Mouse (Mus musculus) cerebral cortex, adult 2 months (tissue): Measurements from ENCODE around the gene Doc2g.

Source experiments
- WGBS: fragments of 180-500 bp; shearing (Covaris S2); methylation state at CpG from one replicate; pipeline ENCODE4 v1.1.7; 2018; 5-methylcytosine and 5-hydroxymethylcytosine counted together

The Doc2g gene

DNA sequence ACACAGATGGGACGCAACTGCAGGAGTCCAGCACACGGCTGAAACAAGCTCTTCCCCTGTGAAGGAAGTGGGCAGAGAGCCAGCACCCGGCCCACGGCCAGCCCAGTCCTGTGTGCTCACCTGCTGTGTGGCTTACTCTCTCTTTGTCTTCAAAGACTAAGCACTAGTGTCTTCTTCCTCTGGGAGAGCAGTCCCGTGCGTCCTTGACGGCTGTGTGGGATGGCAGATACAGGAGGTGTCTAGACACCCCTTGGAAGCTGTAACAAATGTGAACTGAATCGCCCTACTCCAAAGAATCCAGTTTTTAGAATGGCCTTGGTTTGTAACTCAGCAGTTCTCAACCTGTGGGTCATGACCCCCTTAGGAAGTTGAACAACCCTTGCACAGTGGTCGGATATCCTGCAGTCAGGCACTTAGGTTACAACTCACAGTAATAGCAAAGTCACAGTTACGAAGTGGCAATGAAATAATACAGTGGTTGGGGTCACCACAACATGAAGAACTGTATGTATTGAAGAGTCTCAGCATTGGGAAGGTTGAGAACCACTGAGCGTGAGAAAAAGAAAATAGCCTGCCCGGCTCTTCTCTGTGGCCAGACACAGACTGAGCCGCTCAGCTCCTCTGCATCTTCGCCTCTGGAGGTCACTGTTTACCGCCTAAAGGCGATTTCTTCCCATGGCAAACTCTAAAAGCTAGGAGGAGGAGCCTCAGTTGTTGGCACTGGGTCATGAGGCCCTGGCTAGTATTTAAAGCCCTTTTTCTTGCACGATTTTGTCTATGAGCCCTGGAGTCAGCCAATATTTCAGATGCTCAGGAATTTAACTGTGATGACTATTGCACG lies 15.8 kb downstream of the Doc2g start:
- 20% methylated on average over 18 of the region's 18 CpGs for WGBS

DNA sequence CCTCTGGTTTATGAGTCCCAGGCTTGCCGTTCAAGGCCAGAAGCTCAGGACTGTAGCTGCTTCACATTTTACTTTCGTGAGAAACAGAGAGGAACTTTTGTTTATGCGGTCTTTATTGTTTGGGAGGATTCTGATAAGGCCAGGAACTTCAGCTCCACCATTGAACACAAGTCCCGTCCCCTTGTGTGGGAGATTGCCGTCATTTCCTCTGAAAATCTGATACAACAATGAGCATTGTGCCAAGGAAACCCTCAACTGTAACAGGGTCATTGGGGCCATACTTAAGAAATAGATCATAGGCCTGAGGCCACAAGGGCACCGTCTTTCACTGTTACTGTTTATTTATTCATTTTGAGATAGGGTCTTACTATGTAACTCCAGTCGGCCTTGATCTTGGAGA lies 20.1 kb downstream of the Doc2g start:
- WGBS, result 81% methylated on average over 7 of the region's 7 CpGs

DNA sequence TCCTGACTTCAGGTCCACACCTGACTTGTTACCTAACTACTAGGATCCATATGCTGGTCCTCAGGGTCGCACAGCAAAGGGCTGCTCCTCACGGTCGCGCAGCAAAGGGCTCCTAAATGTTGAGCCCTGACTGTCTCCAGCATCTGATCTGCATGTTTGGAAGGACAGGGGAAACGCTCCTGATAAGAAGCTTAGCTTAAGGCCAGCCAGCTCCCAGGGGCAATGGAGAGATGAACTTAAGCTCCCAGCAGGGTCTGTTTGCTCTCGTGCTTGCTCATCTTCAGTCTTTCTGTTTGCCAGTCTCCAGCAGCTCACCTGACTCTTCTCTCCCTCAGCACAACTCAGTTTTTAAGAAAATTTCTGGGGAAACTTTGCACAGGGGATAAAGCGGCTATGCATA lies 29.6 kb downstream of the Doc2g start:
- WGBS, result 79% methylated on average over 7 of the region's 7 CpGs

DNA sequence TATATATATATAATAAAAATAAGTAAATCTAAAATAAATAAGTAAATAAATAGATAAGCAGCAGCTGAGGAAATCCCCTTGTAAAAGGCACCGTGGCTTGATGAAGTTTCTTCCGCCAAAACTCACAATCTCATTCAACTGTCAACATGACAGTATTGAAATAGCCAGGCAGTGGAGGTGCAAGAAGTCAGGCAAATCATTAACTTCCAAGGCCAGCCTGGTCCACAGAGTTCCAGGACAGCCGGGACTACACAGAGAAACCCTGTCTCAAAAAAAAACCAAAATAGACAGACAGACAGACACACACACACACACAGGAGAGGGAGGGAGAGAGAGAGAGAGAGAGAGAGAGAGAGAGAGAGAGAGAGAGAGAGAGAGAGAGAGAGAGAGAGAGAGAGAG lies 30.2 kb downstream of the Doc2g start:
- 82% methylated on average over 3 of the region's 3 CpGs for WGBS

DNA sequence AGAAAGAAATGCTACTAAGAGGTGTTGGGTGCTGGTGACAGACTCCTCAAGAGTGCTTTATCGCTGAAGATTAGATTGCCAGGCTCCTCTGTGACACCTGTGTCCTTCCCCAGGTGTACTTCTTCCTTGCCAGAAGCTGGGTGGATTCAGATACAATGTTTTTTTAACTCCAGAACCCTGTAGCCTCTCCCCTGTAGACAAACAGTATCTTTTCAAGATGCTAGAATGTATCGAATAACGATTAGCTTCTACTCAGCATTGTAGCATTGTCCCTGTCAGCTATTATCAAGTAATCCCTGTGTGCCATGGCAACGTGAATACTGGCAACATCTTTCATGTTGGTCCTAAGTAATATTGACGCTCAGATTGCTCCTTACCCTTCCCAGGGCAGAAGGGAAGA lies 30.6 kb downstream of the Doc2g start:
- WGBS, result 61% methylated on average over 5 of the region's 5 CpGs

DNA sequence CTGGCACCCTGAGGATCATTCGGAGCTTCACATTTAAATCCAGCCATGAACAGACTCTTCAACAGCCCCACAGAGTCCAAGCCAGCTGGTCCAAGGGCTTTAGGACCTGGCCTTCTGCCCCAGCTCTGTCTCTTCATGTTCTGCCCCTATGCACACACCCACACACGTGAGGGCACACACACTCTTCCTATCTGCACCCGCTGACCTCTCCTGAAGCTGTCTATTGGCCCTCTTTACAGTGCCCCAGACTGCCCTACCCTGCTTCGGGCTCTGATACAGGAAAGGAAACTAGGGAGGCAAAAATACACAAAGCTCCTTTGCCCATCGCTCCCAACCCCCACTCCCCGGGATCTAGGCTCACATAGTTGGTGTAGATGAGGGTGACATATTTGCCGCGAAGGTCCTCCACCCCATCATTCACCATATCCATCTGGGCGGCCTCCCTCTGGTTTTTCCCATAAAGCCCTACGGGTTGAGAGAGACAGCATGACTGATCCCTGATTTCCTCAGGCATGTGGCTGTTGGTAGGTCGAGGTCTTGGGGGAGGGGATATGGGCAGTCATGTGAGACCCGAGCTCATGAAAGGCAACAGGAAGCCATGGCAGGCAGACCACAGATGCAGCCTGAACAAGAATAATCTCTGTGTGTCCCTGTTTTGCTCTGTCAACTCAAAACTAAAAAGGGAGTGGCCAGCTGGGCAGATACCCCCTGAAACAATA lies 33.4 kb downstream of the Doc2g start:
- WGBS, result 79% methylated on average over 12 of the region's 12 CpGs

DNA sequence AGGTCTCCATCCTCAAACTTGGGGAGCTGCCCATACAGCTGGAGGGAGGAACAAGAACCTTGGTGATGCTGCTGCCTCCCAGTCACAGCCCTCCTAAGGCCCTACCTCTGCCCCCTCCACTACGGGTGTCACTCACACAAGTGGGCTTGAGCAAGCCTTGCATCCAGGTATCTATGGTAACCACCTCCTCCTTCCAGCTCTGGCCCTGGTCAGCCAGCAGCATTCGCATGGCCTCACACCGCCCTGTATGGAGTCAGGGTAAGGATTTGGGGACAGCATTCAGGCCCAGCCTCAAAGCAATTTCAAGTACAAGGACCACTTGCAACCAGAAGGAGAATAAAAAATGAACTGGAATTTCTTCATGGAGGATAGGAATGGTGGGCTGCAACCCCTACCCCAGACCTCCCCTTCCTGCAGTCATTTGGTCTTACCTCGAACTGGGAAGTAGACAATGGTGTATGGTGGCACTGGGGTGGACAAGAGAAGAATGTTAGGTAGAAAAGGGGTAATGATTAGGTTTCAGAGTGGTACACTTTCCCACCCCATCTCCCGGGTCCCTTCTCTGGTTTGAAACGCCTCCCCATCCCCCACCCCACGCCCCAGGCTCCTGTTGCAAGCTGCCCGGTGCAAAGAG lies 34.2 kb downstream of the Doc2g start:
- WGBS, result 18% methylated on average over 7 of the region's 8 CpGs

DNA sequence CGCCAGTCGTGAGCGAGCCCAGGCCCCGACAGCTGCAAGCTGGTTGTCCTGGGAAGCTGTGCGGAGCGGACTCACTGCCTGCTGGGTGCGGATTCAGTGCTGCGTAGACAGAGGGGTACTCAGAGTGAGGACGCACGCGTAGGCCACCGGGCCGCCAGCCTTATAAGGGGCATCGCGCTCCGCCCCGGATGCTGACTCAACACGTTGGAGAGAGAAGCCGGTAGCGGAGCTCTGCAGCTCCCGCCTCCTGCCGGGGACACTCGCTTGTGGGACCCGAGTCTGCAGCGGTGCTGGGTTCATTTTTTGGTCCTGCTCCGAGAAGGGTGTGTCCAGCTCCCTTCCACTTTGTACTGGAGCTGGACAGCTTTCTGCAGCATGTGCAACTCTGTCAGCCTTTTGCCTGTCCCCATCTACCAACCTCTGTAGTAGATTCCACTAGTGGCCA lies 34.7 kb downstream of the Doc2g start, which contains the start of gene Gstp1:
TSS of gene Gstp1 (minus strand) at position 198 of the 445 bp plus-strand sequence.
- WGBS, result under 1% methylated on average over 26 of the region's 26 CpGs

DNA sequence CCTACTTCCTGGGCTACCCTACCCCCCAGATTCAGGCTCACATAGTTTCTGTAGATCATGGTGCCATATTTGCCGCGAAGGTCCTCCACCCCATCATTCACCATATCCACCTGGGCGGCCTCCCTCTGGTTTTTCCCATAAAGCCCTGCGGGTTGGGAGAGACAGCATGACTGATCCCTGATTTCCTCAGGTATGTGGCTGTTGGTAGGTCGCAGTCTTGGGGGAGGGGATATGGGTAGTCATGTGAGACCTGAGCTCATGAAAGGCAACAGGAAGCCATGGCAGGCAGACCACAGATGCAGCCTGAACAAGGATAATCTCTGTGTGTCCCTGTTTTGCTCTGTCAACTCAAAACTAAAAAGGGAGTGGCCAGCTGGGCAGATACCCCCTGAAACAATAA lies 37.8 kb downstream of the Doc2g start:
- WGBS, result 93% methylated on average over 5 of the region's 5 CpGs

DNA sequence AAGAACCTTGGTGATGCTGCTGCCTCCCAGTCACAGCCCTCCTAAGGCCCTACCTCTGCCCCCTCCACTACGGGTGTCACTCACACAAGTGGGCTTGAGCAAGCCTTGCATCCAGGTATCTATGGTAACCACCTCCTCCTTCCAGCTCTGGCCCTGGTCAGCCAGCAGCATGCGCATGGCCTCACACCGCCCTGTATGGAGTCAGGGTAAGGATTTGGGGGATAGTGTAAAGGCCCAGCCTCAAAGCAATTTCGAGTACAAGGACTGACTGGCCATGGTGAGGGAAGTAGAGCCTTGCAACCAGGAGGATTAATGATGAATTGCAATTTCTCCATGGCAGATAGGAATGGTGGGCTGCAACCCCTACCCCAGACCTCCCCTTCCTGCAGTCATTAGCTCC lies 38.4 kb downstream of the Doc2g start:
- 91% methylated on average over 3 of the region's 4 CpGs for WGBS

DNA sequence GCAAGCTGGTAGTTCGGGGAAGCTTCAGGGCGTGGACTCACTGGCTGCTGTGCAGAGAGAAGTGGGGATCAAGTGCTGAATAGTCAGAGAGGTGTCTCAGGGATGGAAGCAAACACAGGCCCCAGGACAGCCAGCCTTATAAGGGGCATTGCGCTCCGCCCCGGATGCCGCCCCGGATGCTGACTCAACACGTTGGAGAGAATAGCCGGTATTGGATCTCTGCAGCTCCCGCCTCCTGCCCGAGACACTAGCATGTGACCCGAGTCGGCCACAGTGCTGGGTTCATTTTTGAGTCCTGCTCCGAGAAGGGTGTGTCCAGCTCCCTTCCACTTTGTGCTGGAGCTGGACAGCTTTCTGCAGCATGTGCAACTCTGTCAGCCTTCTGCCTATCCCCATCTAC lies 39.0 kb downstream of the Doc2g start:
- WGBS, result 77% methylated on average over 14 of the region's 14 CpGs

DNA sequence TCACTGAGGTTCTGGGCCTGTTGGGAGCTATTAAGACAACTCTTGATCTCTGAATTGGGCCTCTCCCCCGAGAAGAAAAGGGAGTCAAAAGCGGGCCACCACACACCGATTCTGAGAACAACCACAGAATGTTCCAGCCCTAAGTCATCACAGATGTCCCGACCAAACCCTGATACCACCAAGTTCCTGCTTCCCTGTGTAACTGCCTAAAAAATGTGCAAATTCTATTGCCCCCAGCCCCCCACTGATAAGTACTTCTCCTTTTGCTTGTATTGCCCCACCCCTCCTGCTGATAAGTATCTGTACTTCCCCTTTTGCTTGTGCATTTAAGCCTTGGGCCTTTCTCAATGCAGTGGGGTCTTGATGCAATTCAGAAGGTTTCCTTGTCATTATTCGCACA lies 41.0 kb downstream of the Doc2g start:
- WGBS, result 90% methylated on average over 5 of the region's 5 CpGs

DNA sequence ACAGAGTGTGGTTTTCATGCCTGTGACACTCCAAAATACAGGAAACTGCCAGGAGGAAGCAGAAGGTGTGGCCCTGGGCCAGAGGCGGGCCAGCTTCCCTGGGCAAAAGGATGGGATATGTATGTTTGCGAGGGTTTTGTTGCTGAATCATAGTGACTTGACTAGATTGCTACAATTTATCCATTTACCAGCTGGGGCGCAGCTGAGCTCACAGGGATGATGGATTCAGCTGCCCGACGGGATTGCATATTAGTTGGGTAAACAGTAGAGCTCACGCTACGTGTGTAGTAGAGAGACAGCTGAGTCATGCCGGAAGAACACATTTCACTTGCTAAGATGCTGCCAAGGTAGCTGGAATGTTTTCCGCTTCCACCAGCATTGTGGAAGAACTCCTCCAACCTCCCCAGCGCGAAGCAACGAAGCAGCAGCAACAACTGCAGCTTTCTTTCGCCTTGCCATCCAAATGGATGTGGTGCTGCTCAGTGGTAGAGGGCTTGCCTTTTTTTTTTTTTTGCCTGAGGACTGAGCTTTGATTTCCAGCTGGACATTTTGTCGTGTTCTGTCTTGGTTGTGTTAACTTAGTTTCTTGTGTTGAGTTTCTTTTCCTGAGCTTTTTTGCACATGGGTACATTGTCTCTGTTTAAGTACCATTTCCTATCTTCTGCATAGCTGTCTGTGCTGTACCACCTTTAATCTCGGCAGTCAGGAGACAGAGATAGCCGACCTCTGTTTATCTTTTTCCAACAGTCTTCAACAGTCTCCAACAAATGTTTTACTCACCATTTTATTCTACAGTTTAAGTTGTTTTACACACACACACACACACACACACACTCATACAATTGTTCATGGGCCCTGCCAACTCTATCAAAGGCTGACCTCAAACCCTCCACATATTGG lies 43.1 kb downstream of the Doc2g start, which contains the start of gene Gstp2:
TSS of gene Gstp2 (minus strand) at position 58 of the 900 bp plus-strand sequence.
- 15% methylated on average over 16 of the region's 16 CpGs for WGBS

DNA sequence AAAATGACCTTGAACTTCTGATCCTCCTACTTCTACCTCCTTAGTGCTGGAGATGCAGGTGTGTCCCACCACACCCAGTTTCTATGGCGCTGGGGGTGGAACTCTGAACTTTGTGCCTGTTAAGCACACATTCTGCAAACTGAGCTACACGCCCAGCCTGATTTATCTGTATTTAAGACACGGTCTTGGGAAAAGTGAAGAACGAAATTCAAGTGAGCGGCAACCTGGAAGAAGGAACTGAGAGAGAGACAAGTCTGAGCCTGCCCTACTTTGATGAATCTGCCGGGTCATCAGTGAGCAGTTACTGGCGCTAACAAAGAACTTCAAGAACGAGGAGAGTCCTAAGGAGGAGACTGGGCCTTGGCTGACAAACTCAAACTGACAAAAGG lies 43.7 kb downstream of the Doc2g start:
- WGBS, result 89% methylated on average over 8 of the region's 8 CpGs

DNA sequence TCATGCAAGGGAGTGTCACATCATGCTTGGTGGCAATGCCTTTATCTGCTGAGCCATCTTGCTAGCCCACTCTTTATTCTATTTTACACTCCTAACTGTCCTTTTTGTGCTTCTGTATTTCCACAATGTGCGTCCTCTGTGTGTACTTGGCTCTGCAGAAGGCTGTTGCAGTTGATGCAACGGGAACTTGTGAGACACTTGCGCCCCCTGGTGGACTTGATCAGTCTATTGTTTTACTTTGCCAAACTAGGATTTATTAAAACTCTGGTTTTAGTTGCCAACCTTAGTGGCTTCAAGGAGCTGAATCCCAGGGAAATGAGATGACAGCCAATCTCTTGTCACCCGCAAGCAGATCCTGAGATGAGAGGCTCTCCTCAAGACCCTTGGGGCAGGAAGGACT lies 44.7 kb downstream of the Doc2g start:
- 12% methylated on average over 4 of the region's 4 CpGs for WGBS

DNA sequence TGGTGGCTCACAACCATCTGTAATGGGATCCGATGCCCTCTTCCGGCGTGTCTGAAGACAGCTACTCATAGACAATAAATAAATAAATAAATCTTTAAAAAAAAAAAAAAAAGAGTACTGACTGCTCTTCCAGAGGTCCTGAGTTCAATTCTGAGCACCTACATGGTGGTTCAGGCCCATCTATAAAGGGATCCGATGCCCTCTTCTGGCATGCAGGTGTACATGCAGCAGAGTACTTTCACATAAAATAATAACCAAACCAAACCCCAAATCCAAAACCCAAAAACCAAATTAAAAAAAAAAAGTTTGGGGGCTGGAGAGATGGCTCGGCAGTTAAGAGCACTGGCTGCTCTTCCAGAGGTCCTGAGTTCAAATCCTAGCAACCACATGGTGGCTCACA lies 46.0 kb downstream of the Doc2g start:
- WGBS, result 89% methylated on average over 5 of the region's 5 CpGs

DNA sequence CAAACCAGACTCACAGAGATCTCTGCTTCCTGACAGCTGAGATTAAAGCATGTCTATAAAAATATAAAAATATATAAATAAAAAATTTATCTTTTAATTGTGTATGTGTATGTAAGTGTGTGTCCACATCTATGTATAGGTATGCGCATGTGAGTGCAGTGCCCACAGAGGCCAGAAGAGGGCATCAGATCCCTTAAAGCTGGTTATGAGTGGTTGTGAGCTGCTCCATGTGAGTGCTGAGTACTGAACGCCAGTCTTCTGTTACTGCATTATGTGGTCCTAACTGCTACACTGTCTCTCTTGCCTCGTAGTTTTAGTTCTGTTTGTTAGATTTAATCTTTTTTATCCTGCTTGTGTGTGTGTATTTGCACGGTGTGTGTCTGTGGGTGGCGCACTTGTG lies 47.9 kb downstream of the Doc2g start:
- 92% methylated on average over 5 of the region's 5 CpGs for WGBS

DNA sequence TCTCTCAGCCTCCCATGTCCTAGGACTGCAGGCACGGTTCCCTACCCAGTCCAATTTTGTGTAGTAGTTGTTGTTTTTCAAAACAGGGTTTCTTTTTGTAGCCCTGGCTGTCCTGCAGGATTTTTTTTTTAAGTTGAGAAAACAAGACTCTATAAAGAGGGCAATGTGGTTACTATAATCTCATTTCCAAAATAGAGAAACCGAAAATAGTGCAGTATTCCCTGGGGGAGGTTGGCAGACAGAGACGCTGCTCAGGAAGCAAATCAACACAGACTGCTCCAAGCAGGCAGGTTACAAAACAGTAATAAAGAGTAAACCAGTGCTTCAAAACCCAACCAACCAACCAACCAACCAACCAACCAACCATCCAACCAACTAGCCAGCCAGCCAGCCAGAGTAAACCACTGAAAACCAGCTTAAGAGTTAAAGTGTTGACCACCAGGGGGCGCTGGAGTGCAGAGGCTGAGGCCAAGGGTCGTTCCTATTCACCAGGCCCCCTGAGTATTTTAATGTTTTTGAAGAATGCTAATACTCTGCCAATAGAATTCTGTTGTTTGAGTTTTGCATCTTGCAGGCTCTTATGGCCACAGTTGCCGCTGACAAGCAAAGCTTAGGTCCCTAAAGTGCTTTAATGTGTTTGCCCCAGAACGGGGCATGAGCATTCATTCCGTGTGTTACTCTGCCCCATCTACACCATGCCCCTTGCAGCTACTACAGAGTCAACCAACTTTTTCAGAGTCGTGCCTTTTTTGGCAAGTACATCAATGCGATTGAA lies 48.8 kb downstream of the Doc2g start:
- WGBS, result 41% methylated on average over 10 of the region's 10 CpGs

DNA sequence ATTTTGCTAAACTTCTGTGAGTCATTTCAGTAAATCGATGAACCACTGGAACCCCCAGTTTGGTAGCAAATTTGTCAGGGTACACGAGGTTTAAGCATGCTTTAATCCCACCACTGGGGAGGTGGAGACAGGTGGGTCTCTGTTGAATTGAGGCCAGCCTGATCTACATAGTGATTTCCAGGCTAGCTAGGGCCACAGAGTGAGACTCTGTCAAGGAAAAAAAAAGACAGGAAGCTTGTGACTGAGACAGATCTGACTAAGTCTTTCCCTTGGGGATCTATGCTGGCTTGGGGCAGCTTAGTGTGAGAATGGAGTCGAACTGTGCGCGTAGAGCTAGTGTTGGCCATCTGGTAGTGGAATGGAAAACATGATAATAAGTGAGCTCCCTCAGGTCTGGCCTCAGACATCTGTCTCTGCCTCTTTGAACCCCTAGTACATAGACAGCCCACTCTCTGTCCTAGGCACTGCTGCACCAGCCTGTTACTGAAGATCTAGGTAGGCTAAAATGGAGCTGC lies 49.5 kb downstream of the Doc2g start:
- WGBS, result 67% methylated on average over 5 of the region's 5 CpGs

DNA sequence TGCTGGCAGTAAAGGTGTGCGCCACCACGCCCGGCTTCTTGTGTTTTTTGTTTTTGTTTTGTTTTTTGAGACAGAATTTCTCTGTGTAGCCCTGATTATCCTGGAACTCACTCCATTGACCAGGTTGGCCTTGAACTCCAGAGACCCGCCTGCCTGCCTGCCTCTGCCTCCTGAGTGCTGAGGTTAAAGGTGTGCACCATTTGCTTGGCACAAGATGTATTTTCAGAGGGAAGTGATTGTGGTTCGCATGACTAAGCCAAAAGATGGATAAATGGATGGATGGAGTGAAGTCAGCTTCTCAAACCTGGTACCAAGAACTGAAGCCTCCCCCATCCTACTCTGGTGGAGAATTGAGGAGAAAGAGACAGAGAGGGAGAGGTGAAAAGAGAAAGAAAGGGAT lies 51.5 kb downstream of the Doc2g start:
- WGBS, result 93% methylated on average over 5 of the region's 5 CpGs
